Mouse (Mus musculus) forebrain, embryonic 16.5 days (tissue): ENCODE measurements around the gene Micall1. TPM values are rescaled to one million over a fixed set of nuclear protein-coding genes. Genes with fewer than 3 reads are reported as not detected.

Experiments
- ATAC-seq: fragments of 200-750 bp; cut with Nextera tagmentation; 2 replicates; pipeline ENCODE4 v1.8.0; 2017; ENCODE audit warnings: mild to moderate bottlenecking, moderate library complexity
- H3K27ac ChIP-seq: fragments of 300-500 bp; sonication (generic); 2 replicates; pipeline ENCODE4 v1.5.1; 2014; ENCODE audit warnings: low read length, control low read depth
- H3K27me3 ChIP-seq: fragments of 300-500 bp; sonication (generic); replicated peaks from 2 replicates; pipeline ENCODE4 v1.6.1; 2014; ENCODE audit warnings: low read length; ENCODE audit not compliant: control insufficient read depth, insufficient read depth
- H3K36me3 ChIP-seq: fragments of 300-500 bp; sonication (generic); 2 replicates; pipeline ENCODE4 v1.6.1; 2014; ENCODE audit not compliant: control insufficient read depth, insufficient read depth
- H3K4me1 ChIP-seq: fragments of 300-500 bp; sonication (generic); replicated peaks from 2 replicates; pipeline ENCODE4 v1.6.1; 2014; ENCODE audit warnings: low read length; ENCODE audit not compliant: control insufficient read depth, insufficient read depth
- H3K4me2 ChIP-seq: fragments of 300-500 bp; sonication (generic); 2 replicates; pipeline ENCODE4 v1.6.1; 2014; ENCODE audit warnings: mild to moderate bottlenecking, low read length, control low read depth
- H3K4me3 ChIP-seq: fragments of 300-500 bp; sonication (generic); replicated peaks from 2 replicates; pipeline ENCODE4 v1.5.1; 2014; ENCODE audit warnings: mild to moderate bottlenecking, low read length, control low read depth
- H3K9ac ChIP-seq: fragments of 300-500 bp; sonication (generic); replicated peaks from 2 replicates; pipeline ENCODE4 v1.6.1; 2014; ENCODE audit warnings: low read depth, low read length, control low read depth
- H3K9me3 ChIP-seq: fragments of 300-500 bp; sonication (generic); 2 replicates; pipeline ENCODE4 v1.6.1; 2016; ENCODE audit warnings: low read length; ENCODE audit not compliant: control insufficient read depth
- WGBS: fragments of 180-500 bp; shearing (Covaris S2); extraction: QIAGEN DNeasy Blood & Tissue Kit; methylation state at CpG from one replicate; pipeline ENCODE4 v1.1.7; 2014; 5-methylcytosine and 5-hydroxymethylcytosine counted together
- polyA plus RNA-seq: library from polyadenylated mRNA; unstranded; fragments of >200 nt; fragmentation: Nextera tagmentation; extraction: Ambion mirVana; gene quantifications from 2 replicates; pipeline ENCODE4 v1.2.1, GENCODE M21; 2015

Gene Micall1
- polyA plus RNA-seq, 1 experiment from 2014 or later, result 10.0 TPM

GRCm38 (mm10) chr15:79105804-79106203 is 2.9 kb upstream of the Micall1 start:
- Histone ChIP-seq H3K4me1 (peaks cover 19% of the 10 kb centered on the region), H3K9me3 (no peaks in the 10 kb centered on the region), H3K27me3 (no peaks in the 10 kb centered on the region), H3K4me3 (no peak overlapping the region), H3K4me2 (no peak overlapping the region), H3K36me3 (no peaks in the 10 kb centered on the region), H3K27ac (no peak overlapping the region), H3K9ac (no peak overlapping the region)
- WGBS, result 58% methylated on average over 2 of the region's 2 CpGs
- ATAC-seq, result no peak

GRCm38 (mm10) chr15:79107966-79108365 is 732 bp upstream of the Micall1 start:
- no peak overlapping the region; the same call in 1 of the 2 replicates for H3K9ac ChIP-seq
- H3K4me2 ChIP-seq, result peak overlapping the region; percentile 96; the same call in 1 of the 2 replicates
- no peak overlapping the region for H3K27ac ChIP-seq
- H3K4me1 ChIP-seq, result peaks cover 28% of the 10 kb centered on the region
- H3K27me3 ChIP-seq, result no peaks in the 10 kb centered on the region
- H3K36me3 ChIP-seq, result no peaks in the 10 kb centered on the region
- H3K9me3 ChIP-seq, result no peaks in the 10 kb centered on the region
- no peak overlapping the region for H3K4me3 ChIP-seq
- no peak for ATAC-seq
- 26% methylated on average over 7 of the region's 7 CpGs for WGBS

GRCm38 (mm10) chr15:79109321-79109934 is 730 bp downstream of the Micall1 start:
- H3K36me3 ChIP-seq, result no peaks in the 10 kb centered on the region
- H3K4me1 ChIP-seq, result peaks cover 28% of the 10 kb centered on the region
- H3K27me3 ChIP-seq, result no peaks in the 10 kb centered on the region
- peak; percentile 58 for ATAC-seq
- H3K27ac ChIP-seq, result 0 out of 2 replicates have a peak overlapping the region, but pooled peaks have one; percentile 39
- peak overlapping the region; percentile 96 for H3K4me2 ChIP-seq
- WGBS, result under 1% methylated on average over 46 of the region's 46 CpGs
- no peaks in the 10 kb centered on the region for H3K9me3 ChIP-seq
- peak overlapping the region; percentile 91 for H3K9ac ChIP-seq
- peak overlapping the region; percentile 87 for H3K4me3 ChIP-seq

GRCm38 (mm10) chr15:79110031-79110430 is 1.3 kb downstream of the Micall1 start:
- Histone ChIP-seq H3K9ac (peak overlapping the region; percentile 91), H3K4me2 (peak overlapping the region; percentile 96), H3K36me3 (no peaks in the 10 kb centered on the region), H3K27ac (no peak overlapping the region), H3K4me3 (peak overlapping the region; percentile 87), H3K27me3 (no peaks in the 10 kb centered on the region), H3K9me3 (no peaks in the 10 kb centered on the region), H3K4me1 (peaks cover 28% of the 10 kb centered on the region)
- 17% methylated on average over 9 of the region's 9 CpGs for WGBS
- no peak for ATAC-seq

- no peak overlapping the region for H3K9ac ChIP-seq
- WGBS, result 73% methylated on average over 2 of the region's 2 CpGs
- peaks cover under 1% of the 10 kb centered on the region; the same call in 1 of the 2 replicates for H3K36me3 ChIP-seq
- H3K4me2 ChIP-seq, result peak overlapping the region; percentile 96
- H3K4me1 ChIP-seq, result peaks cover 28% of the 10 kb centered on the region
- no peaks in the 10 kb centered on the region for H3K9me3 ChIP-seq
- ATAC-seq, result no peak
- H3K4me3 ChIP-seq, result peak overlapping the region; percentile 87
- H3K27ac ChIP-seq, result no peak overlapping the region
- no peaks in the 10 kb centered on the region for H3K27me3 ChIP-seq
Observed at GRCm38 (mm10) chr15:79110528-79110927, 1.8 kb downstream of the Micall1 start.

GRCm38 (mm10) chr15:79111774-79112173 is 3.1 kb downstream of the Micall1 start:
- H3K4me1 ChIP-seq, result peaks cover 28% of the 10 kb centered on the region
- no peak overlapping the region for H3K9ac ChIP-seq
- H3K9me3 ChIP-seq, result no peaks in the 10 kb centered on the region
- WGBS, result 70% methylated on average over 4 of the region's 4 CpGs
- no peak for ATAC-seq
- H3K36me3 ChIP-seq, result peaks cover 3% of the 10 kb centered on the region; the same call in 1 of the 2 replicates
- no peaks in the 10 kb centered on the region for H3K27me3 ChIP-seq
- no peak overlapping the region for H3K27ac ChIP-seq
- no peak overlapping the region for H3K4me2 ChIP-seq
- H3K4me3 ChIP-seq, result no peak overlapping the region

- Histone ChIP-seq H3K4me1 (peaks cover 14% of the 10 kb centered on the region), H3K4me3 (no peak overlapping the region), H3K36me3 (peaks cover 5% of the 10 kb centered on the region; the same call in 1 of the 2 replicates), H3K9ac (no peak overlapping the region), H3K27ac (no peak overlapping the region), H3K27me3 (no peaks in the 10 kb centered on the region), H3K9me3 (no peaks in the 10 kb centered on the region), H3K4me2 (no peak overlapping the region)
- WGBS, result 70% methylated on average over 5 of the region's 5 CpGs
- no peak for ATAC-seq
Observed at GRCm38 (mm10) chr15:79115276-79115675, 6.6 kb downstream of the Micall1 start.

- H3K4me1 ChIP-seq, result no peaks in the 10 kb centered on the region
- no peak overlapping the region for H3K9ac ChIP-seq
- H3K27ac ChIP-seq, result no peak overlapping the region
- WGBS, result 85% methylated on average over 9 of the region's 9 CpGs
- no peaks in the 10 kb centered on the region for H3K27me3 ChIP-seq
- H3K4me2 ChIP-seq, result no peak overlapping the region
- H3K4me3 ChIP-seq, result no peak overlapping the region
- ATAC-seq, result no peak
- peaks cover 5% of the 10 kb centered on the region for H3K36me3 ChIP-seq
- no peaks in the 10 kb centered on the region for H3K9me3 ChIP-seq
Observed at GRCm38 (mm10) chr15:79119491-79119890, 10.8 kb downstream of the Micall1 start.

- Histone ChIP-seq H3K4me2 (no peak overlapping the region), H3K27ac (no peak overlapping the region), H3K36me3 (peaks cover 3% of the 10 kb centered on the region), H3K9me3 (no peaks in the 10 kb centered on the region), H3K9ac (no peak overlapping the region), H3K4me1 (no peaks in the 10 kb centered on the region), H3K27me3 (no peaks in the 10 kb centered on the region), H3K4me3 (no peak overlapping the region)
- ATAC-seq, result no peak
- 85% methylated on average over 4 of the region's 4 CpGs for WGBS
Observed at GRCm38 (mm10) chr15:79122119-79122518, 13.4 kb downstream of the Micall1 start.
